Mouse (Mus musculus): ENCODE data around the gene Olfr823.

The Olfr823 gene

GRCm38 (mm10) chr10:130115283-130115682 lies at the start of gene Olfr823:
Gene Olfr823 (minus strand): TSS chr10:130115383.
- 91% methylated on average over 1 of the region's 1 CpGs for WGBS

DNA sequence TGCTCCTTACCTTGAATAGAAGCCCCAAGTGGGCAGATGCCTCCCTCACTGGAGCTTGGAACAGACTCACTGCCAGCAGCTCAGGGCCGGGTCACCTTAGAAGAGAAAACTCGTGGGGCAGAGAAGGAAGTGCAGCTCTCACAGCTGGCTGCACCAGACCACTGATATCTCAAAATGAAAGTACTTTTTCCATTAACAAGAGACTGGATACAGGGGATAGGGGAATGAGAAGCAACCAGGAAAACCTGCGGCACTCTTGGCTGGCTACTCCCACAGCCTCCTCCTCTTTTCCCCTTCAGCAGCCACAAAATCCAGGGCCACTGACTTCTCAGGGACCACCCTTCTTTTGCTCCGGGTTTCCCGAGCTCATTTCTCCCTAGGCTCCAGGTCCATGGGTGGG lies 28.9 kb upstream of the Olfr823 start:
- WGBS = 80% methylated on average over 5 of the region's 5 CpGs

GRCm38 (mm10) chr10:130142481-130142880 lies 27.3 kb upstream of the Olfr823 start:
- WGBS = 86% methylated on average over 5 of the region's 5 CpGs

GRCm38 (mm10) chr10:130129900-130130299 lies 14.7 kb upstream of the Olfr823 start, which contains the start of gene Olfr824:
Gene Olfr824 (minus strand): TSS chr10:130130000.

DNA sequence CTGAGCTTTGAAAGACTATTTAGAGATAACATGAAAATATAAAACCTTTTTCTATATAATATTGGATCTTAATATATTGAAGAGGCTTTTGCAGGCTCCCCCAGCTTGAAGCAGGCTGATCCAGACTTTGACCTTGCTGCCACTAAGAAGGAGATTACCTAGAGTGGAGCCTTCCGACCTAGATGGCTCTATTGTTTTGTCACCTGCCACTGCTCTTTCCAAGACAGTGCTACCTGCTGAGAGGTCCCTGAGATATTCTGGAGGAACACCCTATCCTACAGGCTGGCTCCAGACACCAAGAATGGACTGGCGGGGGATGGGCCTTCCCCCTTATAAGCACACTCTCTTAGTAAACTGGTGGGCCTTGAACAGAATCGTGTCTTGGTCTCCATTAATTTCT lies 862 bp upstream of the Olfr823 start:
- WGBS = 70% methylated on average over 3 of the region's 3 CpGs

GRCm38 (mm10) chr10:130092838-130093440 lies 22.2 kb downstream of the Olfr823 start:
- WGBS = 20% methylated on average over 5 of the region's 5 CpGs

DNA sequence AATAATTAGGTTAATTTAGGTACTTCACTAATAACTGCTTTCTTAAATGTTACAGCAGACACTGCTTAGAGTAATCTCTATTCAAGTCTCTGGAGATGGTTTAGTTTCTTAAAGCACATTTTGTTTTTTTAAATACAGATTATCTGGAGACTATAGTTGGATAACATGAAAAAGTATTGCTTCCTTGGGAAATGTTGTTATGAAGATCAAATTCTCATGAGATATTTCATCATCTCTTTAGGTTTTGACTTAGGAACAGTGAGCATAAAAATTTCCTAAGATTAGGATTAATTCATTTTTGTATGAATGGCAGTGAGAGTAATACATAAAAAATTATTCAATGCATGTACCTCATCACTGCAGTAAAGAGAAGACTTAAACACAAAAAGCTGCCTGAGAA lies 44.3 kb downstream of the Olfr823 start, which contains the start of gene Olfr822:
Gene Olfr822 (plus strand): TSS at position 301 of the 400 bp plus-strand sequence.

Measured in cerebral cortex, adult 2 months (tissue).